Mouse (Mus musculus): ENCODE results near the gene Fry. TPM values are rescaled to one million over a fixed set of nuclear protein-coding genes. Genes with fewer than 3 reads are reported as not detected.
"Not testable (repeated sequence)": the region's sequence is repeated elsewhere in the genome, so short reads cannot be mapped to it uniquely, and the experiment has no call there.

Fry gene
- polyA plus RNA-seq, 1 experiment from 2014 or later = 7.1 TPM

DNA sequence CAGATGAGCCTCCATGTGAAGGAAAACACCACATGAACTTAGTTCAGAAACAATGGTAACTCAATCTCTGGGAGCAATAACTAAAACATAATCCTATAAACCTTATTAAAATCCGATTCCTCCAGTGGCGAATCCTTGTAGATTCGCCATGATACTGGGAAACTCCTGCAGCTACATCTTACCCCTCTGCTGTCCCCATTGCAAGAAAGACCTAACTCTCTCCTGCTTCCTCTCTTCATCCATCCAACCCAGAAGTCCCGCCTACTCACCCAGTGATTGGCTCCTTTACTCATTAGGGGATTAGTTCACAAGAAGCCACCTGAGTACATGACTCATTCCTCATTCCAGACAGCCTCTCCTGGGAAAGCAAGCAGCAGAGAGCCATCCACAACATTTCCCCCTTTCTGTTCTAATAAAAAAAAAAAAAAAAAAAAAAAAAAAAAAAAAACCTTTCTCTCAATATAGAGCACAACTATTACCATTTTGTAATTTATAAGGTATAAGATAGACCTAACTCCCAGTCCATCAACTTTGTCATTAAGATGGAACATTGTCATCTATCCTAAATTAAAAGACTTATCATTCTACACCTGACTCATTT is 373.2 kb downstream of the Fry start:
- not testable (repeated sequence) for H3K27ac ChIP-seq; H3K4me2 ChIP-seq; ATAC-seq (ENCODE audit: borderline replicate concordance, extremely low read depth, low FRiP score, low TSS enrichment); H3K27me3 ChIP-seq; H3K4me3 ChIP-seq; H3K36me3 ChIP-seq; H3K9me3 ChIP-seq; H3K9ac ChIP-seq; H3K4me1 ChIP-seq
- 90% methylated on average over 4 of the region's 4 CpGs for WGBS

DNA sequence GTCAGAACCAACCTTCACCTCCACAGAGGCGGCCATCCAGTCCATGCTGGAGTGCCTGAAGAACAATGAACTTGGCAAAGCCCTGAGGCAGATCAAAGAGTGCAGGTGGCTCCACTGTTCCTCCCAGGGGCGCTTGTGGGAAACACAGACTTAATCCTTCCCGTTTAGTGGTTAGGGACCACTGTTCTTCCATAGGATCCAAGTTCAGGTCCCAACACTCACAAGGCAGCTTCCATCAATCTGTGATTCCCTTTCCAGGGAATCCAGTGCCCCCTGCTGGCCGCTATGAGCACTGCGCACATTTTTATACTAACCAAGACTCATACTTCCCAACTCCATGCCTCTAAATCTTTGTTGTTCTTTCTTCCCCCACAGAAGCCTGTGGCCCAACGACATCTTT is 377.3 kb downstream of the Fry start:
- WGBS = 43% methylated on average over 6 of the region's 6 CpGs
- Histone ChIP-seq H3K4me1 (no peaks in the 10 kb centered on the region), H3K9ac (no peak overlapping the region), H3K36me3 (no peaks in the 10 kb centered on the region), H3K4me2 (no peak overlapping the region), H3K27me3 (no peaks in the 10 kb centered on the region), H3K4me3 (no peak overlapping the region), H3K27ac (no peak overlapping the region), H3K9me3 (no peaks in the 10 kb centered on the region)
- ATAC-seq (ENCODE audit: borderline replicate concordance, extremely low read depth, low FRiP score, low TSS enrichment) = no peak

GRCm38 (mm10) chr5:150510451-150511225 is 392.2 kb downstream of the Fry start:
- H3K9ac ChIP-seq = no peak overlapping the region
- no peaks in the 10 kb centered on the region for H3K9me3 ChIP-seq
- WGBS = 76% methylated on average over 6 of the region's 6 CpGs
- no peaks in the 10 kb centered on the region for H3K27me3 ChIP-seq
- no peaks in the 10 kb centered on the region for H3K36me3 ChIP-seq
- H3K4me2 ChIP-seq = no peak overlapping the region
- no peak overlapping the region for H3K4me3 ChIP-seq
- no peak for ATAC-seq (ENCODE audit: borderline replicate concordance, extremely low read depth, low FRiP score, low TSS enrichment)
- H3K4me1 ChIP-seq = no peaks in the 10 kb centered on the region
- H3K27ac ChIP-seq = no peak overlapping the region

DNA sequence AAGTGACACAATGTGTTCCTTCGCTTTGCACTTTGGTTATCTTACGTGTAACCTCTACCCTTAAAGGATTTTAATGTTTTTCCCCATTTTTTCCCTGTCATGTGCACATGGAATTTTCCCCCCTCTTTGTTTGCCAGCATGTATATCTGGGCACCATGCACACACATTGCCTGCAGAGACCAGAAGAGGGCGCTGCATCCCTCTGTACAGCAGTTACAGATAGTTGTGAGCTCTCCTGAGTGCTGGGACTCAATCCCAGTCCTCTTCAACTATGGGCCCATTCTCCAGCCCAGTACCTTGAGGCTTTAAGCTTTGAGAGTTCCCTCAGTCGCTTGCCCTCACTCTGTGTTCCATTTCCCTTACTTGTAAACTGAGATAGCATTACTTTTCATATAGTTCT is 394.8 kb downstream of the Fry start:
- WGBS = 73% methylated on average over 4 of the region's 4 CpGs
- Histone ChIP-seq H3K4me1 (no peaks in the 10 kb centered on the region), H3K9me3 (no peaks in the 10 kb centered on the region), H3K4me3 (no peak overlapping the region), H3K27me3 (no peaks in the 10 kb centered on the region), H3K27ac (no peak overlapping the region), H3K4me2 (no peak overlapping the region), H3K36me3 (no peaks in the 10 kb centered on the region), H3K9ac (no peak overlapping the region)
- no peak for ATAC-seq (ENCODE audit: borderline replicate concordance, extremely low read depth, low FRiP score, low TSS enrichment)

GRCm38 (mm10) chr5:150514027-150514426 is 395.6 kb downstream of the Fry start:
- H3K4me1 ChIP-seq = no peaks in the 10 kb centered on the region
- H3K4me2 ChIP-seq = no peak overlapping the region
- no peak overlapping the region for H3K4me3 ChIP-seq
- no peaks in the 10 kb centered on the region for H3K36me3 ChIP-seq
- no peaks in the 10 kb centered on the region for H3K9me3 ChIP-seq
- no peak overlapping the region for H3K27ac ChIP-seq
- no peaks in the 10 kb centered on the region for H3K27me3 ChIP-seq
- 88% methylated on average over 1 of the region's 1 CpGs for WGBS
- H3K9ac ChIP-seq = no peak overlapping the region
- ATAC-seq (ENCODE audit: borderline replicate concordance, extremely low read depth, low FRiP score, low TSS enrichment) = no peak

- H3K9ac ChIP-seq = no peak within 1 kb of the TSS
- no peak within 1 kb of the TSS for H3K27ac ChIP-seq
- H3K9me3 ChIP-seq = no peaks in the 10 kb centered on the region
- H3K4me1 ChIP-seq = peaks cover 5% of the 10 kb centered on the region
- 53% methylated on average over 4 of the region's 4 CpGs for WGBS
- H3K36me3 ChIP-seq = no peaks in the 10 kb centered on the region
- no peak within 1 kb of the TSS for H3K4me2 ChIP-seq
- H3K4me3 ChIP-seq = no peak within 1 kb of the TSS
- no peak for ATAC-seq (ENCODE audit: borderline replicate concordance, extremely low read depth, low FRiP score, low TSS enrichment)
- H3K27me3 ChIP-seq = no peaks in the 10 kb centered on the region
Measured at GRCm38 (mm10) chr5:150518064-150518463, 399.6 kb downstream of the Fry start, which contains the start of gene Zar1l. Zar1l (minus strand) TSS chr5:150518164.

DNA sequence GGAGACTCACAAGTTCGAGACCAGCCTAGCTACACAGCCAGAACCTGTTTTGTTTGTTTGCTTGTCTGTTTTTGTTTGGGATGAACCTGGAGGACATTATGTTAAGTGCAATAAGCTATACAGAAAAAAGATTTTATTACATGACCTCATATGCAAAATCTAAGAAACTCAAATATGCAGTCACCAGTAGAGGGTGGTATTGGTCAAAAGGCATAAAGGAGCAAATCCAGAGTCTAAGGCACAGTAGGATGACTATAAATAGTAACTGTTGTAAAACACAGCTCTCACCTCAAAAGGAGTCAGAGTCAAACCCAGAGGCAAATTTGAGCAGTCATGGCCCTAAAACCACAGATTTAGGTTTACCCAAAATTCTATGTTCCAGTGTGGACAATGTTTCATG is 401.1 kb downstream of the Fry start:
- H3K4me1 ChIP-seq = peaks cover 15% of the 10 kb centered on the region
- H3K9ac ChIP-seq = no peak overlapping the region
- no peaks in the 10 kb centered on the region for H3K36me3 ChIP-seq
- H3K9me3 ChIP-seq = no peaks in the 10 kb centered on the region
- no peak for ATAC-seq (ENCODE audit: borderline replicate concordance, extremely low read depth, low FRiP score, low TSS enrichment)
- H3K4me3 ChIP-seq = no peak overlapping the region
- no peak overlapping the region for H3K27ac ChIP-seq
- H3K27me3 ChIP-seq = no peaks in the 10 kb centered on the region
- WGBS = 78% methylated on average over 1 of the region's 1 CpGs
- no peak overlapping the region for H3K4me2 ChIP-seq

- peak; percentile 94 for ATAC-seq (ENCODE audit: borderline replicate concordance, extremely low read depth, low FRiP score, low TSS enrichment)
- Histone ChIP-seq H3K27ac (peak within 1 kb of the TSS; percentile 91), H3K36me3 (no peaks in the 10 kb centered on the region), H3K4me2 (peak within 1 kb of the TSS; percentile 73), H3K4me1 (peaks cover 15% of the 10 kb centered on the region), H3K9me3 (no peaks in the 10 kb centered on the region), H3K4me3 (peak within 1 kb of the TSS; percentile 92), H3K9ac (peak within 1 kb of the TSS; percentile 94), H3K27me3 (no peaks in the 10 kb centered on the region)
- WGBS = 5% methylated on average over 63 of the region's 63 CpGs
Measured at GRCm38 (mm10) chr5:150521937-150522866, 403.8 kb downstream of the Fry start, which contains the start of gene Brca2. Brca2 (plus strand) TSS chr5:150522630.

DNA sequence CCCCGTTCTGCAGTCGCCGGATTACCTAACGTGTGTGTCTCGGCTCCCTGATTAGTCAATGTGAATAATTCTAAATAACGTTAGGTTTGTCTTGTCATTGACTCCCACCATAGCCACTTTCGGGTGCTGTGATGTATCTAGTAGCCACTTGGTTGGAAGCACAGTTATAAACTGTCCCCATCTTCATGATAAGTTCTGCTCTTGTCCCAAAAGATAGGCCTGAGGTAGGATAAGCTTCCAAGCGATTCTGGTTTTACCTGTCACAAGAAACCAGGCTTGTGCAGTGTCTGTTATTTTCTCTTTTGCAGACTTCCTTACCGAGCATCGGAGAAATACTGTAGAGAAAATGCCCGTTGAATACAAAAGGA is 404.4 kb downstream of the Fry start:
- H3K4me1 ChIP-seq = peaks cover 15% of the 10 kb centered on the region
- peak overlapping the region; percentile 94 for H3K9ac ChIP-seq
- whole genome bisulfite sequencing = 4% methylated on average over 11 of the region's 11 CpGs
- H3K4me3 ChIP-seq = peak overlapping the region; percentile 92
- H3K4me2 ChIP-seq = peak overlapping the region; percentile 73
- no peaks in the 10 kb centered on the region for H3K9me3 ChIP-seq
- no peaks in the 10 kb centered on the region for H3K27me3 ChIP-seq
- peak overlapping the region; percentile 91 for H3K27ac ChIP-seq
- no peak for ATAC-seq (ENCODE audit: borderline replicate concordance, extremely low read depth, low FRiP score, low TSS enrichment)
- no peaks in the 10 kb centered on the region for H3K36me3 ChIP-seq

GRCm38 (mm10) chr5:150525239-150525638 is 406.8 kb downstream of the Fry start:
- peaks cover 7% of the 10 kb centered on the region; the same call in 1 of the 2 replicates for H3K36me3 ChIP-seq
- H3K9me3 ChIP-seq = no peaks in the 10 kb centered on the region
- no peak for ATAC-seq (ENCODE audit: borderline replicate concordance, extremely low read depth, low FRiP score, low TSS enrichment)
- H3K27me3 ChIP-seq = no peaks in the 10 kb centered on the region
- H3K27ac ChIP-seq = no peak overlapping the region
- H3K4me3 ChIP-seq = no peak overlapping the region
- H3K4me1 ChIP-seq = peaks cover 15% of the 10 kb centered on the region
- H3K9ac ChIP-seq = no peak overlapping the region
- WGBS = 80% methylated on average over 2 of the region's 2 CpGs
- no peak overlapping the region for H3K4me2 ChIP-seq

GRCm38 (mm10) chr5:150541302-150541701 is 422.9 kb downstream of the Fry start:
- H3K4me3 ChIP-seq = no peak overlapping the region
- WGBS = 98% methylated on average over 1 of the region's 1 CpGs
- H3K36me3 ChIP-seq = peaks cover 29% of the 10 kb centered on the region
- no peaks in the 10 kb centered on the region for H3K27me3 ChIP-seq
- no peak overlapping the region for H3K9ac ChIP-seq
- H3K9me3 ChIP-seq = no peaks in the 10 kb centered on the region
- no peak overlapping the region for H3K27ac ChIP-seq
- H3K4me1 ChIP-seq = no peaks in the 10 kb centered on the region
- no peak overlapping the region for H3K4me2 ChIP-seq
- no peak for ATAC-seq (ENCODE audit: borderline replicate concordance, extremely low read depth, low FRiP score, low TSS enrichment)
